Mouse (Mus musculus) activated CD4-positive, CD25-positive, alpha-beta regulatory T cell (primary cell): Measurements from ENCODE around the gene Chd6. TPM values are rescaled to one million over a fixed set of nuclear protein-coding genes. Genes with fewer than 3 reads are reported as not detected.

Experiments used
- polyA plus RNA-seq, 2 experiments: library from polyadenylated mRNA; unstranded; fragments of 100-300 nt; shearing (Covaris generic); gene quantifications; one replicate each; pipeline ENCODE4 v1.2.1; 2017

The Chd6 gene
- 10 to 100 TPM; 37.0 to 43.3 TPM for polyA plus RNA-seq

DNA sequence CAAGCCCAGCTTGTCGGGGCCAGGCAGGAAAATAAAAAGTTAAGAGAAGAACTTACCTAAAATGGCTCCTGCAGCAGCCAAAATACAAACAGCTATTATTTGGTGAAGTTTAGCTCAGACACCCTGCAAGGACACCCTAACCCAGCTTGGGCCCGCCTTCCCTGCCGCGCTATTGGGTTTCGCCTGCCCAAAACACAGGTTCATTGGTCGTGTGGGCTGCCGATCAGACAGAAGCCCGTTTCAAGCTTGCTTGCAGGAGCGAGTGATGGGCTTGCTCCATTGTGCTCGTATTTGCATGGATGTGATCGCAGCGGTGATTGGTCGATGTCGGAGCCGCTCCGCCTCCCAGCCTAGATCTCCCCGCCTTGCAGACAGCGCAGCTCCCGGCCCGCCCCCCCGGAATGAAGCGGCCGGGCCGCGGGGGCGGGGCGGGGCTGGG is at the start of gene Chd6:
Chd6 (minus strand) TSS at position 143 of the 439 bp plus-strand sequence.

DNA sequence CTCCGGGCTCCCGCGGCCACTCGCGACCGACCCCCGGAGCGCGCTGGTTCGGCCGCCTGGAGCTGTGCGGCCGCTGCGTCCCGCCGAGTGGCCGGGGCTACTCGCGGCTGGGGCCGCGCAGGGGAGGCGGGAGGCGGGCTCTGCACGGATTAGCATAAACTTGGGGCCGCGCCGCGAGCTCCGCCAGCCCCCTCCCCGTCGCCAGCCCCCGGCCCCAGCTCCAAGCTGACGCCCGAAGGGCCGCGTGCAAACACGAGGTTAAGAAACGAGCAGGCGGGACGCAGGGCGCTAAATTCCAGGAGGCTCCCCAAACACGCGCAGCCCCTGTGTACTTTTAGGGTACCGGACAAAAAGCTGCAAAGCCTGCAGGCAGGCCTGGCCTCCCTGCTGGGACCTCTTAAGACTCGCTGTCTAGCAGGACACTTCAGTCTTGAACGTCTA is 196.6 kb downstream of the Chd6 start, which contains the start of gene Emilin3:
Emilin3 (minus strand) TSS at position 98 of the 441 bp plus-strand sequence.

Other genes starting within 250 kb of the Chd6 start
- gene Zhx3, start 236.1 kb downstream of the Chd6 start, polyA plus RNA-seq = 1 to 10 TPM; 8.0 to 8.8 TPM
- gene Lpin3, start 228.4 kb downstream of the Chd6 start, polyA plus RNA-seq = under 1 TPM; 0.14 to 0.74 TPM
- not detected for gene Emilin3, start 196.7 kb downstream of the Chd6 start, polyA plus RNA-seq